Mouse (Mus musculus): ENCODE measurements at regions not wholly inside any gene's neighbourhood (a gene's known extent, or its start where the extent isn't known, plus 50 kb on each side); places are given as distances from the start of the nearest gene placed in this dataset.

DNA sequence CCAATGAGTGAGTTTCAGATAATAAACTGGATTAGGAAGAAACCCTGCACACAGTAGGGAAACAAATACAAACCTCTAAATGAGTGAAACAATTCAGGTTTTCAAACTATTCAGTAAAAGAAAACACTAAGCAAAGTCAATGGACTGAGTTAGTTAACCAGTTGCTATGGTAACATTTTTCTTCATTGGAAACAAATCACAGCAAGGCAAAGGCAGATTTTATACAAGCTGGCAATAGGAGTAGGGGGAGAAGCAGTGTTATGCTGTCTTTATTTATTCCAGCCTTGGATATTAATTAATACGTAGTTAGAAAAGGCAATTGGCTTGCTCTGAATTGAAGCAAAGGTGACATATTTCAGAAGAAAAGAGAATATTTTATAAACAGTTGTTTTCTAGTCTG lies 644.8 kb upstream of the Htr2c start:
- H3K9me3 ChIP-seq (ENCODE audit: control insufficient read depth, low read length) = no peaks in the 10 kb centered on the region
- 73% methylated on average over 1 of the region's 1 CpGs for WGBS
- H3K4me3 ChIP-seq (replicated peaks; ENCODE audit: low read length) = no peak overlapping the region
- no peaks in the 10 kb centered on the region for H3K36me3 ChIP-seq (replicated peaks; ENCODE audit: control insufficient read depth, insufficient read depth)
- DNase-seq (ENCODE audit: low spot score) = peak; percentile 24
- H3K9ac ChIP-seq = no peak overlapping the region
- ATAC-seq (ENCODE audit: low FRiP score) = no peak
- H3K27ac ChIP-seq = no peak overlapping the region
- no peaks in the 10 kb centered on the region for H3K27me3 ChIP-seq (ENCODE audit: control insufficient read depth, insufficient read depth, low read length)
- no peaks in the 10 kb centered on the region for H3K4me1 ChIP-seq (replicated peaks; ENCODE audit: control insufficient read depth, insufficient read depth, low read length)
- H3K4me2 ChIP-seq (replicated peaks) = no peak overlapping the region
